Mouse (Mus musculus) left cerebral cortex, postnatal 10 days (tissue): ENCODE measurements around the gene Gm8271. TPM values are rescaled to one million over a fixed set of nuclear protein-coding genes. Genes with fewer than 3 reads are reported as not detected.
"Not testable (repeated sequence)": the region's sequence is repeated elsewhere in the genome, so short reads cannot be mapped to it uniquely, and the experiment has no call there.

ENCODE experiments used
- DNase-seq, 2 experiments: peaks; one replicate each; pipeline ENCODE4 v3.0.0; 2021 to 2022; ENCODE audit warnings: low spot score in 2 of 2, mixed read lengths in 1 of 2; ENCODE audit errors: extremely low spot score in 1 of 2
- intact Hi-C: fragments of 180-260 bp; cut with DNase I; formaldehyde crosslinking; loops from one replicate; pipeline ENCODE4 v1.15.1; 2025
- total RNA-seq, 2 experiments: library from RNA; stranded (reverse); gene quantifications; 2 replicates each; pipeline ENCODE4 v1.2.3; 2021

Gm8271 gene
- not detected for total RNA-seq

DNA sequence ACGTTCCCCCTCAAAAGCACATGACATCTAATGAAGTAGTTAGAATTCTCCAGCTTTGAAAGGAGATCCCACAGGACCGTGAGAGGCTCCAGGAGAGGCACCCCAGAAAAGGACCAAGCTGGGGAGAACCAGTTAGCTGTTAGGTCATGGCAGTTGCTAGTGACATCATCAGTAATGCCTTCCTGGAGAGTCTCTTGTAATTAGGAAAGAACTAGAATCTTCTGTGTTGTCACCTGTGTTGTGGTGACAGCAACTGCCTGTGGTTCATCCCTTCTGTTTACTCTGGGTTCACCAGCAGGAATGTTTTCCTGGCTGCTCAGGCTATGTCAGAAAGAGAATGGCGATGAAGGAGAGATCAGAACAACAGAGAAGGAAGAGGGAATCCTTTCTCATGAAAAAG, at the start of gene Gm8271:
Gene Gm8271 (plus strand): TSS at position 301 of the 400 bp plus-strand sequence.
- DNase-seq, intact Hi-C loops: not testable (repeated sequence)

DNA sequence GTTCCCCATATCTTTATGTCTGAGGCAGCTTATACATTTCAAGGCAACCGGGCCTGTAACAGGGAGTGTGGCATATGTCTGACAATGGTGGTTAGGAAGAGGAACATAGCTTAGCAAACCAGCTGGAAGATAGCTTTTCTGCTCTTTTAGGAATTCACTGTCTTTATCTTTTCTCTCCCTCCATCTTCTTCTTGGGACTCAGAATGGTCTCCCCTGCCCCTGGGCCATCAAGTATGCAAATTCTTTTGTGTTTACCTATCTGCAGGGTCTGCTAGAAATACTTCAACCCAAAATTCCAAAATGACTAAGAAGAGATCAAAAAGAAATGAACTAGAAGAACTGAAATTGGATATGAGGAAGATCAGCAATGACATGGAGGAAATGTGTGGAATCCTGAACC, 21.4 kb upstream of the Gm8271 start, which contains the start of gene Gm3317:
Gene Gm3317 (plus strand): TSS at position 301 of the 400 bp plus-strand sequence.
- DNase-seq, intact Hi-C loops: not testable (repeated sequence)

Other genes with a start within 250 kb of the Gm8271 start
- not detected for gene Gm8297, start 201.9 kb upstream of the Gm8271 start, total RNA-seq
- gene Gm3298, start 169.9 kb upstream of the Gm8271 start, total RNA-seq = not detected
- not detected for gene 4930555G01Rik, start 135.2 kb upstream of the Gm8271 start, total RNA-seq
- gene Gm8281, start 114.8 kb upstream of the Gm8271 start, total RNA-seq = 1 to 10 TPM; 6.0 to 6.8 TPM
- gene Gm8279, start 54.3 kb upstream of the Gm8271 start, total RNA-seq = not detected
- not detected for gene Gm3317, start 21.3 kb upstream of the Gm8271 start, total RNA-seq
- not detected for gene Gm3526, start 74.8 kb downstream of the Gm8271 start, total RNA-seq
- gene Gm3542, start 149.1 kb downstream of the Gm8271 start, total RNA-seq = not detected
- under 1 TPM in 1 of 2 experiments, not detected in 1; 0.75 TPM for gene Gm3500, start 203.3 kb downstream of the Gm8271 start, total RNA-seq